In the genomic region with DNA sequence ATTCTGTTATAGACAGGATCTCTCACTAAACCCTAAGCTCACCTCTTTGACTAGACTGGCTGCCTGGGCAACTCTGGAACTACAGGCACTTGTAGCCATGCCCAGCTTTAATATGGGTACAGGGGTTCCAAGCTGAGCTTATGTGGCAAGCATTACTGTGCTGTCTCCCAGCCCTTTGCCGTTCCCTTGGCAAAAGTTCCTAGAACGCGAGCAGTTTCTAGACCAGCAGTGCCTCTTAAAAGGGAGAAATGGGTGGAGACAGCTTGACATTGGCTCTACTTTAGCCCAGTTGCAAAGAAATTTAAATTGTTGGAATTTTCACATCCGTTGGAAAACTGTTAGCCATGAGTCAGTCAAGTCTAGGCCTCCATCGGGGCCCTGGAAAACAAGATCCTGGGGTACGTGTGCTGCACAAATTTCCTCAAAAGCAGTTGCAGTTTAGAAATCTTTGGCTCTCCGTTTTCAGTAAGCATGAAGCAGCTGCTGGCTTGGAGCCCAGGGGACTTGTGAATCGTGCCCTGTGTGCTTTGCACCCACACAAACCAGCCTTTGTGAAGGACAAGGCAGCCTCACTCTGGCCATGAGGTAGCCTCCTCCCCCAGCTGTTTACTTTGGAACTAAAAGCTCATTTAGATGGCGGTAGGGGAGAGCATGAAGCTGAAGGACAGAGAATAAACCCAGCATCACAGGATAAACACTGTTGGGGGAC, we compare ENCODE assay signal across 8 mouse cellular contexts.
A peak's percentile ranks its signal among the peaks of the same experiment; 100 is the strongest.
DNase-seq lines count a peak whose midpoint lies in the region; ATAC-seq lines count a peak whose summit lies in the region.

No protein-coding gene starts in this region.

- peak overlapping the region; percentile 61 for H3K27ac ChIP-seq in hindbrain, embryonic 11.5 days (ENCODE audit: low read depth, low read length)

- no peaks in the 10 kb centered on the region for H3K27me3 ChIP-seq in hindbrain, embryonic 11.5 days (ENCODE audit: control insufficient read depth, insufficient read depth, low read length)

- no peak overlapping the region for H3K4me3 ChIP-seq in hindbrain, embryonic 11.5 days (ENCODE audit: low read depth, low read length)

- peaks cover 17% of the 10 kb centered on the region for H3K4me1 ChIP-seq in hindbrain, embryonic 11.5 days (replicated peaks; ENCODE audit: control insufficient read depth, insufficient read depth, low read length)

- peak; percentile 92 for DNase-seq in NIH3T3 (ENCODE audit: low read depth)
- peak; percentile 79 to 84 for DNase-seq in cerebellum, postnatal 10 days
- peak; percentile 76 to 78 for DNase-seq in frontal cortex, postnatal 10 days (ENCODE audit: low spot score in 2 of 2)
- DNase-seq in hindbrain, embryonic 11.5 days (ENCODE audit: low spot score): no peak
- peak; percentile 84 to 88 for DNase-seq in layer of hippocampus, postnatal 10 days (ENCODE audit: low spot score in 2 of 2)
- peak; percentile 82 for DNase-seq in lung, postnatal 10 days
- DNase-seq in right cerebral cortex, adult 2 months (ENCODE audit: low spot score in 2 of 2): peak; percentile 77 to 84

- H3K36me3 ChIP-seq in hindbrain, embryonic 11.5 days (ENCODE audit: control insufficient read depth, insufficient read depth, low read length): no peaks in the 10 kb centered on the region

- H3K9ac ChIP-seq in hindbrain, embryonic 11.5 days (ENCODE audit: low read depth, low read length): peak overlapping the region; percentile 28; the same call in 1 of the 2 replicates

- no peak overlapping the region for H3K4me2 ChIP-seq in hindbrain, embryonic 11.5 days (replicated peaks; ENCODE audit: low read depth, low read length)

- WGBS in hindbrain, embryonic 11.5 days: 39% methylated on average over 9 of the region's 9 CpGs

- peak; percentile 66 for ATAC-seq in hindbrain, embryonic 11.5 days (ENCODE audit: low FRiP score)
- ATAC-seq in granulocyte monocyte progenitor cell, adult 5-6 weeks (replicated peaks; ENCODE audit: poor library complexity, severe bottlenecking): no peak

- H3K9me3 ChIP-seq in hindbrain, embryonic 11.5 days (ENCODE audit: control insufficient read depth, low read length): no peaks in the 10 kb centered on the region
